Mouse (Mus musculus): ENCODE results near the gene Atp2b2.

DNA sequence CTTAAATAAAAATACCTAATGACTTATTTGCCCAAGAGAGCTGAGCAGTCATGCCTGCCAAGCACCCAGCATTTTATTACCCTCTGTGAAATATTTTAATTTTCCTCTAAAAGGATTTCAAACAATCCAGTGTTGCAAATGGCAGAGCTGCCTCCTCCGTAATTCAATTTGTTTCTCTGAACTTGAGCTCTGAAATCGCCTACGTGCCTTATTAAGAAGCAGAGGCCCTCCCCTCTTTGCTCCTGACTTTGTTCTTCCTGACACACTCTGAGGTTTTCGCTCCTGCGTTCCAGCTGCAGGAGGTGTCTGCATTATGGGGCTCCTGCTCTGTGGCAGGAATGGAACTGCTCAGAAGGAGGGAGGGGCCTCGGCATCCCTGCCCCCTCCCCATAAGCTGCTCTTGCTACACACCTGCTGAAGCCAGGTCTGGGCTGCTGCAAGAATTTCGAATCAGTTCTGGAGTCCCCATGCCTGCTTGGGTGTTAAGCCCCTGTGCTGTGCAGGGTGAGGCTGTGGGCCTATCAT, 264.1 kb downstream of the Atp2b2 start:
- no peak for TF ChIP-seq CTCF (IDR thresholded peaks at IDR 0.05; ENCODE audit: low read depth)
- TF ChIP-seq EP300 (IDR thresholded peaks at IDR 0.05; ENCODE audit: low read depth) = no peak

Data from liver, embryonic 14.5 days (tissue).